Mouse (Mus musculus) layer of hippocampus, postnatal 14 days (tissue): ENCODE results near the gene Gm4756. TPM values are rescaled to one million over a fixed set of nuclear protein-coding genes. Genes with fewer than 3 reads are reported as not detected.
A peak's percentile ranks its signal among the peaks of the same experiment; 100 is the strongest.
"Not testable (repeated sequence)": the region's sequence is repeated elsewhere in the genome, so short reads cannot be mapped to it uniquely, and the experiment has no call there.

Experiments used
- DNase-seq, 2 experiments: peaks; one replicate each; pipeline ENCODE4 v3.0.0; 2021 to 2022; ENCODE audit warnings: low spot score in 2 of 2, mixed read lengths in 1 of 2
- long read RNA-seq, 2 experiments: library from polyadenylated mRNA; stranded (forward); transcript quantifications; one replicate each; pipeline ENCODE4 v2.0.0; 2021
- total RNA-seq, 2 experiments: library from RNA; stranded (reverse); gene quantifications; 2 replicates each; pipeline ENCODE4 v1.2.3; 2021

Gene Gm4756
- under 1 TPM in 1 of 2 experiments, not detected in 1; 0.55 TPM for total RNA-seq
- long read RNA-seq, experiment 1, partial matches to known transcripts: 0 of 1 reads
- long read RNA-seq, experiment 1, other reads (novel, unspliced or antisense): 1 of 1 reads
- long read RNA-seq, experiment 2: 0 reads

DNA sequence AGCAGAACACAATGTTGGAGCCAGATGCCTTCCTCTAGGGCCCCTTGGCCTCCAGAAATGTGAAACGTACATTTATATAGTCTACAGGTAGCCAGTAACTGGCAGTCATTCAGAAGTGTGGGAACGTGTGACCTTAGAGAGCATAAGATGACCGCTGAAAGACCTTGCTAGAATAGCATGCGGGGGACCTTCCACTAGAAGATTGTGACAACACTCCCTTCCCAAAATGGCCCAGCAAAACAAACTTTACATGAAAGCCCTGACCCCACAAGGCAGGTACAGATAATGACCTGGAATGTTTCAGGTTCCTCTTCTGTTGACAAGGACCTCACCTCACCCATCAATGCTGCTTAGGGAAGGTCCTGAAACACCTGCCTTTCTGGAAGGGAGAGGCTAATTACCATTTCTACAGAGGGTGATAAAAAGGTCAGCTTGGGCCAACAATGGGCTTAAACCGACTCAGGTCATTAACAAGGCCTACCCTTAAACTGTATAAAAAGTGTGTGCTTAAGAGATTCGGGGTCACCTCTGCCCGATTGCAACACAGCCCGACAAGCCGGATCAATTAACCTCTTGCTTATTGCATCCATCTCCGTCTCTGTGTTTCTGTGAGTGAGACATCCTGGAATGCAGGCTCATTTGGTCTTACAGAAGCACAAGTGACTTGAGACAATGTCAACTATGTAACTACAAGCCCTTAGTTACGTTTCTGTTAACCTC is at the start of gene Gm4756:
TSS of gene Gm4756 (minus strand) at position 51 of the 720 bp plus-strand sequence.
- no peak for DNase-seq

DNA sequence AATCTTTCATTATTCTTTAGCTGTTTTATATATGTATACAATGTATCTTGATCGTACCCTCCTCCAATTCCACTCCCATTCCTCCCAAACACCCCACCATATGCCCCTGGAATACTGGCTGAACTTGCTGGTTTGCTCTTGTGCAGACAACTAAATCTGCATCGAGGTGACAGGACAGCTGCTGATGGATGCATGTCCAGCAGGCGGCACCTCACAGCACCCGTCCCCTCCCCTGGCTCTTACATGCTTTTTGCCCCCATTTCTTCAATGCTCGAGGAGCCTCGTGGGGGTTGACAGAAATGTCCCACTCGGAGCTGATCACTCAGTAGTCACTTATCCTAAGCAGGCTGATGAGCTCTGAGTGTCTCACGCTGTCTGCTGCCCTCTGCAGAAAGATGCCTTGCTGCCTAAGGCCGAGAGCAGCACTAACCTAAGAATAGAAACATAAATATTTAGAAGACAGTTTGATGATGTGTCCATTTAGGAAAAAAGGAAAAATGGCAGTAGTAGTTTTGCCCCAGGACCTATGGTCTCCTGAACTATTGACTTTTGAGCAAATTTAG is 45.5 kb upstream of the Gm4756 start:
- no peak for DNase-seq

DNA sequence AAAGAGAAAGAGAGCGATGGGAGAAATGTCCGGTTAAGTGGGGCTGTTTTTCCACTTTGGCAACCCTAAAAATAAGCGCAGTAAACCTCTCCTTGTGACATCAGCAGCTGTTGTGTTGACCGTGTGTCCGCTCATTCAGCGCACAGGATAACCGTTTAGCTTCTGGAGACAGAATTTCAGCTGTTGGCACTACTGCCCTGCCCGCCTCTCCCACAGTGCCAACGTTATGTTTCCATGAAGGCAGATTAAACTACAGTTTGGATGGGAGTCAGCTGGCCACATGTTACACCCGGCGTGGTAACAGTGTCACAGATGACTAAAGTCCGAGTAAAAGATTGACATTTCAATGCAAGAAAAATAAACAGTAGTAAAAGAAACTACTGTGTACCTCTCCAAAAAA is 45.0 kb upstream of the Gm4756 start:
- DNase-seq: no peak

DNA sequence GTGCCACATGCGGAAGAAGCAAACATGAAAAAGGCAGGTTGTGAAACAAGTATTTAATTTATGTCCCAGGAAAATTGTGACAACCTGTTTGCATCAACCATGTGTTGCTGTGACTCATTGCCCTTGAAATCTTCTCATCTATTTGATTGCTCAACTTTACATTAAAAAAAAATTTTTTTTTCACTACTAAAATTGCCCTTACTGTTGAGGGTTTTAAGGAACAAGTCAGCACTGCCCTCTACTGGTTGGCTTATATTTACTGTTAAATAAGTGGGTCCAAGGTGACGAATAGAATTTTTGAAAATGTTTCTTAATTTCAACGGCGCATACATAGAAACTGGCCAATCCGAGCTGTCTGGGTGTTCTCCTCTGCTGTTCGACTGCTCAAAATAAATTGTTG is 44.4 kb upstream of the Gm4756 start:
- DNase-seq: peak in 1 of 2 experiments; percentile 60

DNA sequence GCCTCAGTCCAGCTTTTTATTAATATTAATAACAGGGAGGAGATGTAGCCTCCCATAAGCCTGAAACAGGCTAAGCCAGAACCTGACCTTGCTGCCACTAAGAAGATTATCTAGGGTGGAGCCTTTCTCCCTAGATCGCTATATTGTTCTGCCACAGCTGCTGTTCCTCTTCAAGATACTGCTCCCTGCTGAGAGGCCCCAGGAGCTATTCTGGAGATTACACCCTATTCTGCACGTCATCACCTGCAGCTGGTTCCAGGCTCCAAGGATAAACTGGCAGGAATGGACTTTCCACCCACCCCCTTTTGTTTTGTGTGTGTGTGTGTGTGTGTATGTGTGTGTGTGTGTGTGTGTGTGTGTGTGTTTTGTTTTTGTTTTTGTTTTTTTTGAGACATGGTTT is 38.8 kb upstream of the Gm4756 start:
- not testable (repeated sequence) for DNase-seq

DNA sequence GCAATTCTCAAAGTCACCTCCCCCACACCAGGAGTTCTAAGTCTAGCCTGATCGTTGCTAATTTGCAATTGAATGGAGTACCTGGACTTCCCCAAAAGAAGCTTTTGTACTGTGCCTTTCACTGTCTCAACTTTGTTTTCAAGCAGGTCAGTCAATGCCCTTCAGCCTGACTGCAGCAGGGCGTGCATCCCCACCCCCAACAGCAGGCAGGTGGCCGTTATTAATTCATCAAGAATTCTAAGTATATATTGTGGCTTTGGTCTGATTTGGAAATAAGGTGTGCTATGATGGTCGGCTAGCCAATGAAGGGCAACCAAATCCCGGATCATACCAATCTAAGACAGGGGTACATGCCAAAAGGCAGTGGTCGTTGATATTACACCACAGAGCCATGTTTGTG is 38.3 kb upstream of the Gm4756 start:
- DNase-seq: not testable (repeated sequence)

DNA sequence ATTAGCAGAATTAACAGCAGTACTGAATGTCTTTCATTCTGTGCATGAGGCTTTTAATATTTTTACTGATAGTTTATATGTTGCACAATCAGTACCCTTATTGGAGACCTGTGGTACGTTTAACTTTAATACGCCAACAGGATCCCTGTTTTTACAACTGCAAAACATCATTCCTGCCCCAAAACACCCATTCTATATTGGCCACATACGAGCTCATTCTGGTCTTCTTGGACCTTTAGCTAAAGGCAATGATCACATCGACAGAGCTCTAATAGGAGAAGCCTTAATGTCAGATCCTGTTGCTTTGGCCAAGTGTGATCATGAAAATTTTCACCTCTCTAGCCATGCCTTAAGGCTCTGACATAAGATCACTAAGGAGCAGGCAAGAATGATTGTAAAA is 37.1 kb upstream of the Gm4756 start:
- DNase-seq: not testable (repeated sequence)

DNA sequence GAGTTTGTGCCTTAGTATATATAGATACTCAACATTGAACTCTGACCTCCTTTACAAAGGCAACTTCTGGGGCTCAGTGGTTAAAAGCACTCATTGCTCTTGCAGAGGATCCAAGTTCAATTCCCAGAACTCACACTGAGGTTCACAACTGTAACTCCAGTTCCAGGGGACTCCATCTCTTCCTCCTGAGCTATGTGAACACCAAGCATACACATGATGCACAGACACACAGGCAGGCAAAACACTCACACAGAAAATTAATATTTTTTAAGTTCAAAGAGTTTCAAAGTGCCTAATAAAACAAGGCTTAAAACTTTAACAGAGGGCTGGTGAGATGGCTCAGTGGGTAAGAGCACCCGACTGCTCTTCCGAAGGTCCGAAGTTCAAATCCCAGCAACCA is 34.2 kb upstream of the Gm4756 start:
- no peak for DNase-seq

DNA sequence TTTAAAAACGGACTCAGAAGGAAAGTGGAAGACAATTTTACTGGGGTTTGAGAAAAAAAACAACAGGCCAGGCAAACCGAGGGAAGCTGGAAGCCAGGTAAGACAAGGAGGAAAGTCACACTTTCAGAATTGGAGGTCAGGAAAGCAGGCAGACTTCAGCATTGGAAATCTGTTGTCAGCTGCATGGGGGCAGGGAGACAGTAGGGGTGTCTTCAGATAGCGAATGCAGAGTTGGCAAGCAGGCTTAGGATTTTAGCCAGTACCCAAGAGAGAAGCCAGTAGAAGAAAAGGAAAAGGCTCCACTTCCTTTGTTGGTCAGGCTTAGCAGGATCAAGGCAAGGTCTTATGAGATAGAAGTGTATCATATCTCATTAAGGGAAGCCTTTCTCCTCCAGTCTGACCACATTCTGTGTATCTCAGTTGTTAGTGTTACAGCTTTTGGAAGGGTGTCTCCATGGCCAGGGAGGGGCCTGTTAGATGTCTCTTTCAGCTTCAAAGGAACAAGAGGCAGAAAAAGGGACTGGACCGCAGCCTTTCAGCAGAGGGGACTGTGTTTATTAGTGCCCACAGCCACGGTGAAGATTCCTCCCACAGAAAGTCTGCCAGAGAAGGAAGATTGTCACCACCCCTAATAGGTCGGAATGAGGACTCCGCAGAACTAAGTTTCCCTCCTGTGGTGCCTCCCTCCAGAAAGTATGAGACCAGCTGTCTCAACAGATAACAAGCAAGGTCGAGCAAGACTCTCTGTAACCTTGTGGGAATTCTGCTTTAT is 33.2 kb upstream of the Gm4756 start:
- no peak for DNase-seq

DNA sequence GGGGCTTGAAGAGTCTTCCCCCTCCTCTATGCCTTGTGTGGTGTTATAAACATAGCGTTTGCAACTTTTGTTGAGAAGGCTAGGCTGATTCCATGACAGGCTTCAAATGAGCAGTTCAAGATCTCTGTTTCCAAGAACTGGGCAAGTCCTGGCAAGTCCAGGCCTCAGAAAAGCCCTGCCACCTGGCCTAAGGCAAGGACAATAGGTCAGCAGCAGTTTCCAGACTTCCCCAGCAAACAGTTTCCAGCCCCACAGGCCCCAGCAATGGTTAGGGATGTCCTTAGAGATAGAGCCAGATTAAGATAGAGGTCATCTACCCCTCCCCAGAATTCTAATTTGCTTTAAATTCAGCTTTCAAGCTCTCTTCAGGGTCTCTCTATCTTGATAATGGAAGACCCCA is 32.5 kb upstream of the Gm4756 start:
- no peak for DNase-seq

DNA sequence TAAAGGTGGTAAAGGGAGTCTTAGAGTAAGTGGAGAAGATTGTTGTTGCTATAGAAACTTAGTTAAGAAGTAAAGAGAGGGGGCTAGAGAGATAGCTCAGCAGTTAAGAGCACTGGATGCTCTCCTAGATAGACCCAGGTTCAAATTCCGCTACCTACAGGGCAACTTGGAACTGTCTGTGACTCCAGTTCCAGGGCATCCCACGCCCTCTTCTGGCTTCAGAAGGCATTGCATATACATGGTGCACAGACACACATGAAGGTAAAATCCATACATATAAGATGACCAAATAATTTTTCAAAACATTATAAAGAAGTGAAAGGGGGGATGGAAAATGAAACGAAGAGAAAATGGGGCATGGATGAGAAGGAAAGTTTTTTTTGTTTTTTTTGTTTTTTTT is 30.2 kb upstream of the Gm4756 start:
- DNase-seq: no peak

DNA sequence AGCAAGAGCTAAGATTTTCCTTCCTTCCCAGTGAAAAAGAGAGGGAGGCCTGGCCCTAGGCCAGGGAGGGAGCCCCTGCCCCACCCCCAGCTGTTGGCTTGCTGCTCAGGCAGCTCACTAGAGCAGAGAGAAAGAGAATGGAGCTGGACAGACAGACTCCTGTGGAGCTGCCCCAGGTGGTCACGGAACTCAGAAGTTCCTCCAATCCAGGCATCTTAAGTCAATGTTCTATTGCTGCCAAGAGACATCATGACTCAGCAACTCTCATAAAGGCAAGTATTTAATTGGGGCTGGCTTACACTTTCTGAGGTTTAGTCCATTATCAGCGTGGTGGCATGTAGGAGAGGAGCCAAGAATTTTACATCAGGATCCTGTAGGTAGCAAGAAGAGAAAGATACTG is 25.4 kb upstream of the Gm4756 start:
- no peak for DNase-seq

DNA sequence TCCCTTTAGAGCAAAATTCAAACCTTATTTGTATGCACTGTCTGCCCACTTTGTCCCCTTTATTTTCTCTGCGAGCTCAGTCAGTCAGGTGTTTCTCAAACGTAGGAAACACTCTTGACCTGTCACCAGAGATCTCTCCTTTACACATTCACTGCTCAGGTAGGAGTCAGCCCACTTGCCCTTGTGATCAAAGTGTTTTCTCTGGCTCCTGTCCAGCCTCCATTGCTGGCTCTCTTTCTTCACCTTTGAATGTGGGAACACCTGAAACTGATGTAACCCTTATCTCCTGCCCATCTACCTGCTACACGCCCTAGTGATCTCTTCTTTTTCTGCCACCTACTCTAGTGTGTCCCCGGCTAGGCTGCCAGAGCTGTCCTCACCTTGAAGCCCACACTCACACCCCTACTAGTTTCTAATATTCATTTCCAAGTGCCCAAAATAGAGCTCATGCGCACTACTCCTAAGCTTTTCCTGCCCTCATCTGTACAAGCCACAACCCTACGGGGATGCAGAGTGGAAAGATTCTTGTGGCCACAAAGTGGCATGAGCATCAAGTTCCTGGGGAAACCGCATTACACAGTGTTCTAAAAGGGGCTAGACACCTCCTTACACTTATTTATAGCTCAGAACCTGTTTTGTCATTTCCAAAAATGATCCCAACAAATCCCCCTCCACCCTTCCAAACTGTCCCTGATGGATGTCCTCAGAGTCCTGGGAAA is 24.8 kb upstream of the Gm4756 start:
- no peak for DNase-seq

DNA sequence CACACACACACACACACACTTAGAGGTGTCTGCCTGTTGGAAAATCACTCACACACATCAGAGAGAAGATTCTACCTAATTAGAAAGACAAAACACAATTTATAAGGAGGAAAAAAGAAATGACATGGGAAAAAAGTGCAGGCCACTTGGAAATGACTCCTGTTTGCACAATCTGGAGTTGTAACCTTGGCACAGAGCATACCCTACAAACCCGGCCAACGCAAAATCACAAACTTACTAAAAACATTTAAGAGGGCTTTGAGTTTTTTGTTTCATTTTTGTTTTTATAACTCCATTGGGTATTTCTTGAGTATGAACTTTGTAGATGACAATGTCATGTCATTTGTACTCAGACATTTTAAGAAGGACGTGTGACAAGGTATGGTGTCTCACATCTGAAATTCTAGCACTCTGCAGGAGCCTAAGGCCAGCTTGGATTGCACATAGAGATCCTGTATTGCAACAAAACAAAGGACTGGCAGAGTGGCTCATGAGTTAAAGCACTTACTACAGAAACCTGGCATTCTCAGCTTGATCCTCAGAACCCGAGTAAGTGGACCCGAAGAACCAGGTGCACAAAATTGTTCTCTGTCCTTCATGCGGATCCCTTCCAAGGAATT is 22.2 kb upstream of the Gm4756 start:
- DNase-seq: no peak

DNA sequence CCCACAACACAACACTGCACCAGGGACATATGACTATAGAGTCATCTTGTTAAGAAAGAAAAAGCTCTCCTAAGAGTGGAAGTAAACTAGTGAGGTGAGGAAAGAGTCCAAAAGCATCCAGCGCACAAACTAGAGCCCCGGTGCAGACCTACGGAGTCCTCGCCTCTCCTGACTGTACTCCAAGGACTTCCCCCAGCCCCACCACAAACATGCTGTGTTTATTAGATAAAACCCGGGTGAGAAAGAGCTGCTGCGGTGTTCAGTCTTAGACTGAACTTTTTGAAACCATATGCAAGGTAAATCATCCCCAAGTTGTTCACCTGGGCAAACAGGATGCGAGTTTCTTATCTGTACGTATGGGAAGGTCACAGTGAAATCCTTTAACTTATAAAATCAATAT is 21.5 kb upstream of the Gm4756 start:
- DNase-seq: no peak

DNA sequence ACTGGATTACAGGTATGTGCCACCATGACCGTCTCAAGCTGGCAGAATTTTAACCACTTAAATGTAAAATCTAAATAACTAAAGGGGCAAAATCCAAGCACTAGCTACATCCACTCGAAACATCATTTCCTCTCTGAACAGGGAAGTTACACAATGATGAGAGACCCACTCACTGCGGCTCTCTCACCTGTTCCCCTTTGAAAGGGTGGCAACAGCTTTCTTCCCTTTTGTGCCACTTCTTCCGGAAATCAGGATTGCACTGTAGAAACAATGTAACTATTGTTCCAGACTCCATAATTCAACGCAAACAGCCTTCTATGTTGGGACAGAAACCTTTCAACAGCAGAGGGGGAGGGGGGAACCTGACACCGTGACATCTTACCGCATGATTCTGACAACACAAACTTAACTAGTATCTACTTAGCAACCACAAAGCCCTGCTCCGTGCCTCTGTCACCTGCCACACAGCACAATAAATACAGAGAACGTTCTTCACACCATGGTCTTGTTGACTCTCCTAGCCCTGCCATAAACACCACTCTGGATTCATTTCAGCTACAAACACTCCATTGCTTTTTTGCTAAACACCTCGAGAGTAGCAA is 18.5 kb upstream of the Gm4756 start:
- no peak for DNase-seq

DNA sequence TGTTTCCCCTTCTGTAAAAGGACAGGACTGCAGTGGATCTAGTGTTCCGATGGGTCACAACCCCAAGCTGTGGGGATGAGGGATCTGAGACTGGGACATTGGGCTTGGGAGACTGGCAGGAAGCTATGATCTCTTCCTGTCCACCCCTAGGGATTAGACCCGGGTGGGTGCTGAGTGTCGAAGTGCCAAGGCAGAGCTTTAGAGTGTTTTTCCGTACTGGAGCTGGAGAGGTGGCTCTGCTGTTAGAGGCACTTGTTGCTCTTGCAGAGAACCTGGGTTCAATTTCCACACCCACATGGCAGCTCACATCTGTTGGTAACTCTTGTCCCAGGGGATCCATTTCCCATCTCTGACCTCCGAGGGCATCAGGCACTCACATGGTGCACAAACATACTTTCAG is 16.6 kb upstream of the Gm4756 start:
- no peak for DNase-seq

DNA sequence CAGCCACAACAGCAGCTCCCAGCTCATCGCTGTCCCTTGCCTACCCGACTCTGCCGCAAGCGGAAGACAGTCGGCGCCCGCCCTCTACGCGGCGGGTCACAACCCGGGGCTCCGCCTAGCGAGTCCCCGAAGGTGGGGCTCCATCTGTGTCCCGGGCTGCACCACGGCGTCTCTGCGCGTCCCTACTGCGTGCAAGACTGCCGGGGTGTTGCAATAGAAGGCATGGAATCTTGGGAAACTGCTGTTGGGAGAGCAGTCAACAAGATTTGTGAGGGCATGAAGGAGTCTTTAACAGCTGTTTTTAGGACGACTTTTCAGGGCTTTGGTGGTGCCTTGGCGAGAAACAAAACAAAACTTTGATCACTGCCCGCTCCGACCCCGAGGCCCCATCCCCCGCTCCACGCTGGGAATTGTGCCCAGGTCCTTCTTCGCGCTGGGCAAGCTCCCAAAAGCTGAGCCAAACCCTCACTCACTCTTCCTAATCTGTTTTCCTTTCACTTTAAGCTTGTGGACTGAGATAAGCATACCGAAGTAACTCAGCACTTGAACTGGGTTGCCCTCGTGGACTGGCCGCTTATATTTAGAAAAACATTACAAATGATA is 15.4 kb upstream of the Gm4756 start, which contains the start of gene Dhrs7:
TSS of gene Dhrs7 (minus strand) at position 175 of the 603 bp plus-strand sequence.
- DNase-seq: peak; percentile 71 to 73

DNA sequence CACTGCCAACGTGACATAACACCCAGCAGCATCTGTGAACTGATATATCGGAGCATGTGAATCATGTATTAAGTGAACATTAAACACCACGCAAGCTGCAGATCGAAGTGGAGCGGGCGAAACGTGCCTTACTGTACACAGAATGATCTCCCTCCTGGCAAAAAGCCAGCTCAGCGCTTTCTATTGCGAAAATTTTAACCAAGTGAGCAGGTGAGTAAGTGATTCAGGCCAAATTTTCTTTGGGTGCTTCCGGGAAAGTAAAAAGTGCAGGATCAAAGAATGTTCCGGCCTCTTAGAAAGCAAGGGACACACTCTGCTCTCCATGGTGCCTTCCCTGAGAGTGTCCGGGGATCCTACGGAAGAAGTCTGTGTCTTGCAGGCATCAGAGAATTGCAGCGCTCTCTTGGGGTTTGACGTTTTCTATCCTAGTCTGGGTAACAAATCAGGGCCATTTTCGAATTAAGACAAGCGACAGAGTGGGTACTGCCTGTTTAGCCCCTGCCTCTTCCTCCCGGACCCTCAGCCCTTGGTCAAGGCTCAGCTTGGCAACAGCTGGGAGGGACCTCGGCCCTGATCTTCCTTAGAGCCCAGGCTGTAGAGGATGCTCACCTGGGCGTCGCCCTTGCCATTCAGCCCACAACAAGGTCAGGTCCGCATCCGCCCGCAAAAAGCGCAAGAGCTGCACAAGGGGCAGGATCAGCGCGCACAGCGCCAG is 14.7 kb upstream of the Gm4756 start:
- DNase-seq: peak in 1 of 2 experiments; percentile 16
